Mouse (Mus musculus) liver, embryonic 16.5 days (tissue): ENCODE data around the gene Add2. TPM values are rescaled to one million over a fixed set of nuclear protein-coding genes. Genes with fewer than 3 reads are reported as not detected.

Experiments used
- ATAC-seq: fragments of 200-750 bp; cut with Nextera tagmentation; 2 replicates; pipeline ENCODE4 v1.8.0; 2017; ENCODE audit warnings: low read depth, mild to moderate bottlenecking, moderate number of reproducible peaks, moderate library complexity
- H3K27ac ChIP-seq: fragments of 300-500 bp; sonication (generic); 2 replicates; pipeline ENCODE4 v1.5.1; 2014; ENCODE audit warnings: mild to moderate bottlenecking, low read length
- H3K27me3 ChIP-seq: fragments of 300-500 bp; sonication (generic); 2 replicates; pipeline ENCODE4 v1.6.1; 2014; ENCODE audit warnings: low read depth, low read length, mixed read lengths; ENCODE audit not compliant: control insufficient read depth, insufficient read depth
- H3K36me3 ChIP-seq: fragments of 300-500 bp; sonication (generic); 2 replicates; pipeline ENCODE4 v1.6.1; 2014; ENCODE audit warnings: mild to moderate bottlenecking; ENCODE audit not compliant: control insufficient read depth, insufficient read depth
- H3K4me1 ChIP-seq: fragments of 300-500 bp; sonication (generic); 2 replicates; pipeline ENCODE4 v1.6.1; 2014; ENCODE audit warnings: low read depth, low read length, mixed read lengths; ENCODE audit not compliant: control insufficient read depth
- H3K4me2 ChIP-seq: fragments of 300-500 bp; sonication (generic); 2 replicates; pipeline ENCODE4 v1.6.1; 2014; ENCODE audit warnings: low read depth, low read length, mixed read lengths
- H3K4me3 ChIP-seq: fragments of 300-500 bp; sonication (generic); 2 replicates; pipeline ENCODE4 v1.5.1; 2014; ENCODE audit warnings: low read depth, mild to moderate bottlenecking, low read length
- H3K9ac ChIP-seq: fragments of 300-500 bp; sonication (generic); 2 replicates; pipeline ENCODE4 v1.6.1; 2014; ENCODE audit warnings: low read depth, low read length
- H3K9me3 ChIP-seq: fragments of 300-500 bp; sonication (generic); replicated peaks from 2 replicates; pipeline ENCODE4 v1.6.1; 2016; ENCODE audit warnings: low read length; ENCODE audit not compliant: control insufficient read depth
- WGBS: fragments of 180-500 bp; shearing (Covaris S2); extraction: QIAGEN DNeasy Blood & Tissue Kit; methylation state at CpG from one replicate; pipeline ENCODE4 v1.1.7; 2014; ENCODE audit not compliant: insufficient replicate concordance; 5-methylcytosine and 5-hydroxymethylcytosine counted together
- polyA plus RNA-seq: library from polyadenylated mRNA; unstranded; fragments of >200 nt; fragmentation: Nextera tagmentation; extraction: Ambion mirVana; gene quantifications from 2 replicates; pipeline ENCODE4 v1.2.1, GENCODE M21; 2015

Add2 gene
- polyA plus RNA-seq, 1 experiment from 2014 or later: 93.6 TPM

DNA sequence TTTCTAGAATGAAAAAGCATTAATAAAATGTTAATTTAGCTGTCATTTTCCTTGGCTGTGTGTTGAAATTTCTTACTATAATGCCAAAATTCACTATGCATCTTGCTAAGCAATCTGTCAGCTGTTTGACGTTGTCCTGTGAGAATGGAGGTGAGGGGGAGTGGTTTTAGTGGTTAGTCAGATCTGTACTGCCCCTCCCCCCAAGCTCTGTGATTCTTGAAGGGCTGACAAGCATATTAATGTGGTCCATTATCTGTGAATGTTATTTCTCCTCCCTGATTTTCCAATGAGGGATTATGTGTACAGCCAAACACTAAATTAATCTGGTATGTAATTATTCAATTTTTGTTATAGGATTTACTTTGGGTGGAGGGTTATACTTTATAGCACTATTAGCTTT is 30.0 kb downstream of the Add2 start:
- H3K9ac ChIP-seq: no peak overlapping the region
- no peaks in the 10 kb centered on the region for H3K9me3 ChIP-seq
- no peaks in the 10 kb centered on the region for H3K36me3 ChIP-seq
- H3K4me3 ChIP-seq: no peak overlapping the region
- H3K27ac ChIP-seq: no peak overlapping the region
- no peak overlapping the region for H3K4me2 ChIP-seq
- 0% methylated on average over 1 of the region's 1 CpGs for WGBS
- ATAC-seq: no peak
- H3K27me3 ChIP-seq: peaks cover 2% of the 10 kb centered on the region; the same call in 1 of the 2 replicates
- peaks cover 4% of the 10 kb centered on the region; the same call in 1 of the 2 replicates for H3K4me1 ChIP-seq

DNA sequence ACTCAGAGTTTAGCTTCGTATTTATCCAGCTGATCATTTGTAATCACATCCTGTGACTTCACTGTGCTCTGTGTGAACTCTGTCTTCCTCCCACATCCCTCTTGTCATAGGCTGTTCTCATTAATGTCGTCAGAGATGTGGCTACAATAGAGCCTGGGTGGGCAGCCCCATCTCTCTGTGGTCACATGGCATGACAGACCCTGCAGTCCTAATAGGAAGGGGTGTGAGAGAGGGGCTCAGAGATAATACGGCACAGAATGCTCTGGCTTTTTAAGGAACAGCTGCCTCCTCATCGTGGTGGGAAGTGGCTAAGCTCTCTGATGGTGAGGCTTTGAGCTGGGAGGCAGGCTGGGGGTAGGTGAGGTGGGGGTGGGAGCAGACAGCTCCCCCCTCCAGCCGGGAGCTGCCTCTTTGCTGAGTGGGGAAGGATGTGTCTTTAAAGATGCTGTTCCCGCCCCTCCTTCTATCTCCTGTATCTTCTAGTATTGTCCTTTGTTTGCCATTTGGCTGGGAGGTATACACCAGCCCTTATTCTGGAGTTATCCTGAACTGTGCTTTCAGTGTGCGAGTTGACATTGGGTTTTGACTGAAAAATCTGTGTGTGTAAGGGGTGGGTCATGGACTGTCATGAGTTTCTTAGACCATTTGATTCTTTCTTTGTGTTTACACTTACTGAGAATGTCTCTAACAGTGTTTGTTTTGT is 30.8 kb downstream of the Add2 start:
- no peaks in the 10 kb centered on the region for H3K36me3 ChIP-seq
- WGBS: 23% methylated on average over 7 of the region's 7 CpGs
- no peaks in the 10 kb centered on the region for H3K4me1 ChIP-seq
- ATAC-seq: no peak
- H3K27me3 ChIP-seq: peaks cover 2% of the 10 kb centered on the region; the same call in 1 of the 2 replicates
- H3K9me3 ChIP-seq: no peaks in the 10 kb centered on the region
- H3K9ac ChIP-seq: no peak overlapping the region
- H3K4me2 ChIP-seq: no peak overlapping the region
- H3K27ac ChIP-seq: no peak overlapping the region
- H3K4me3 ChIP-seq: no peak overlapping the region

DNA sequence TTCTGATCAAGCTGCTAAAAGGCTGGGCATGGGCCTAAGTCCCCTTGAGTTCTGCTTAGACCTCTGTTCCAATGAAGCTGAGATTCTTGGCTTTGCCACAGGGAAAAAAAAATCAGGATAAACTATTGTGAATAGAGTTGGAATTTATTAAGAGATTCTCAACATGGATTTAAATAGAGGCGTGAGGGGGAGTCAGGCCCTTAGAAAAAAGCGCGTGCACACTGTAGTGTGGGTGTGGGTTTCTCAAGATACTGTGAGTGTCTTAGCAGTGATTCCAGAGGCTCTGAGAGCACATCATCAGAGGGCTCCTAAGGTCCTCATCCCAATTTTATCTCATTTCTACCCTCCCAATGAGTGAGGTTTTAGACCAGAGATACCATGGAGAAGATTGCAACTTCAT is 31.7 kb downstream of the Add2 start:
- Histone ChIP-seq H3K27ac (no peak overlapping the region), H3K9me3 (no peaks in the 10 kb centered on the region), H3K4me1 (no peaks in the 10 kb centered on the region), H3K27me3 (peaks cover 2% of the 10 kb centered on the region; the same call in 1 of the 2 replicates), H3K9ac (no peak overlapping the region), H3K4me2 (no peak overlapping the region), H3K36me3 (no peaks in the 10 kb centered on the region), H3K4me3 (no peak overlapping the region)
- no peak for ATAC-seq
- 67% methylated on average over 3 of the region's 3 CpGs for WGBS

DNA sequence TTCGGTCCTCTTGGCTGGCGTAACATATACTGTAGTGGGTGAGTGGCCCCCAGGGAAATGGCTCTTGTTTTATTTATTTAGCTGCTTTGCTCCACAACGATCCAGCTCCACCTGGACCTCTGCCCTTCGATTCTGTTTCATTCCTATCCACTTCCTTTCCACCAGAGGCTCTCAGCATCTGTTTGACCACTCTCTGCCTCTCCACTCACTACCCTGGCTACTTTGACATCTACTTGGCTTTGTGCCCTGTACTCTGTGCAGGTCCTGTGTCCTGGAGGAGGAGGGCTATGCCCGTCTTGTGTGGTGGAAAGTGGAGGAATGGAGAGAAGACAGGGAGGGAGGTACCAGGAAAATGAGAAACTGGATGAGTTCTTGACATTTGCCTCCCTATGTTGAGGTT is 33.7 kb downstream of the Add2 start:
- H3K9me3 ChIP-seq: no peaks in the 10 kb centered on the region
- H3K4me2 ChIP-seq: no peak overlapping the region
- H3K27ac ChIP-seq: no peak overlapping the region
- no peak for ATAC-seq
- no peaks in the 10 kb centered on the region for H3K4me1 ChIP-seq
- H3K4me3 ChIP-seq: no peak overlapping the region
- peaks cover 2% of the 10 kb centered on the region; the same call in 1 of the 2 replicates for H3K27me3 ChIP-seq
- no peak overlapping the region for H3K9ac ChIP-seq
- H3K36me3 ChIP-seq: no peaks in the 10 kb centered on the region
- 60% methylated on average over 5 of the region's 5 CpGs for WGBS

DNA sequence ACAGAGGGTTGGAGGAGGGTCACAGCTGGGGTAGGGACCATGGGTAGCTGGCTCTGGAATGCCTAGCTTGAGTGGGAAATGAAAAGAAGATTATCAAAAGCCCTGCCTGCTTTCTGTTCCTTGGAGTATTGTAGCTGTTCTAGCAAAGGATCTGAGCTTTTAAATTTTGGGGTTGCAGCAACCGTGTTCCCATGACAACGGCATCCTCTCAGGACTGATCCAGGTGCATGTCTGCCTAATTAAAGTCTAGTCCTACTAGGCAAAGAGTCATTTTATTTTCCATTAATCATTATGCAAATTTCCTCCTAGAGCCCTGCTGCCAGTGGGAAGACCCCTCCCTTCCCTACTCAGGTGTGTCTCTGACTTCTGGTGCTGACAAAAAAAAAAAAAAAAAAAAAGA is 34.2 kb downstream of the Add2 start:
- H3K9ac ChIP-seq: no peak overlapping the region
- H3K4me1 ChIP-seq: no peaks in the 10 kb centered on the region
- H3K4me3 ChIP-seq: no peak overlapping the region
- H3K4me2 ChIP-seq: no peak overlapping the region
- no peaks in the 10 kb centered on the region for H3K36me3 ChIP-seq
- ATAC-seq: no peak
- peaks cover 2% of the 10 kb centered on the region; the same call in 1 of the 2 replicates for H3K27me3 ChIP-seq
- 86% methylated on average over 2 of the region's 2 CpGs for WGBS
- H3K27ac ChIP-seq: no peak overlapping the region
- no peaks in the 10 kb centered on the region for H3K9me3 ChIP-seq

DNA sequence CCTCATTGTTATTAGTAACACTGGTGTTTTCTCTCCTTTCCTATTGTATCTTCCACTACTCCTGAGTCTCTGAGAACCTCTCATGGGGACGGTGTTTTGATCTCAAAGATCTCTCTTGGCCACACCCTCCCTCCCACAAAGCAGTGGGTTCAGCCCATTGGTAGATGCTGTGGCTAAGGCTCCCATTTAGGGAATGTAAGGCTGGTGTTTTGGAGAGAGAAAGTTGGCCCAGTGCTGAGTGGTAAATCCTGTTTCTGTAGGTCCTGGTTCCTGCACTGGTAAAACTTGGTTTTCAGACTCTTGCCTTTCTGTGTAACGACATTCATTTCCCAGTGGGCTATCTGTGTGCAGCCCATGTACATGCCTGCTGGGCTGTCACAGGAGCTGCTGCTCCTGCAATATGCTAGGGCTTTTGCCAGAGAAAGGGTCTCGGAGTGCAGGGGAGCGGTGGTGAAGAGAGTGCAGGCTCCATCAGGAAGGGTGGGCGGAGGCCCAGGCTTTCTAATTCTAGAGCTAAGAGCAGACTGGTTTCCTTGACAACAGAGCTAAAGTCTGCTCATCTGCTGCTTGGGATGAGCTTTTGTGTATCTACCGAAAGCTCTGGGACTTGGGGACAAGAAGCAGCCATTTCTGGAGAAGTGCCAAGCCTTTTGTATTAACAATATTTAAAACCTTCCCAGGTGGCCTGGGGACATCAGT is 36.0 kb downstream of the Add2 start:
- no peak for ATAC-seq
- no peaks in the 10 kb centered on the region; the same call in 1 of the 2 replicates for H3K4me1 ChIP-seq
- no peak overlapping the region for H3K27ac ChIP-seq
- H3K9ac ChIP-seq: no peak overlapping the region
- no peak overlapping the region for H3K4me3 ChIP-seq
- 58% methylated on average over 6 of the region's 6 CpGs for WGBS
- H3K4me2 ChIP-seq: no peak overlapping the region
- H3K36me3 ChIP-seq: no peaks in the 10 kb centered on the region
- no peaks in the 10 kb centered on the region for H3K9me3 ChIP-seq
- peaks cover 2% of the 10 kb centered on the region; the same call in 1 of the 2 replicates for H3K27me3 ChIP-seq

DNA sequence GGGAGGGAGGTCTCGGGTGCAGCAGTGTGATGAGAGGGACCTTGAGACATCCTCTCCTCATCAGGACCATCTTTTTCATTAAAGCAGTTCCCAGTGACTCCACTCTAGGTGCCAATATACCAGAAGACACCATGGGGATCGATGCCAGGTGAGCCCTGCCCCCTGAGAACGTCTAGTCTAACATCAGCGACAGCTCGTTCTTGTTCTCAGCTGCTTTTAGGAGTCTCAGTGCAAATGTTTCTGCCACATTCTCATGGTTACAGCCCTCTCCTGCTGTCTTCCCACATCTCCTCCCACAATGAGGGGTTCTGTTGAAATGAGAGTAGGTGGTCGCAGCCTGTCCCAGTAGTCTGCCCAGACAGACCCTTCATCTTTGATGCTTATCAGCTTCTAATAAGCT is 38.2 kb downstream of the Add2 start:
- H3K9me3 ChIP-seq: no peaks in the 10 kb centered on the region
- H3K4me1 ChIP-seq: peaks cover 12% of the 10 kb centered on the region
- WGBS: 73% methylated on average over 6 of the region's 6 CpGs
- peaks cover 2% of the 10 kb centered on the region; the same call in 1 of the 2 replicates for H3K27me3 ChIP-seq
- H3K4me3 ChIP-seq: no peak overlapping the region
- H3K9ac ChIP-seq: no peak overlapping the region
- H3K27ac ChIP-seq: no peak overlapping the region
- H3K36me3 ChIP-seq: no peaks in the 10 kb centered on the region
- ATAC-seq: no peak
- no peak overlapping the region for H3K4me2 ChIP-seq

DNA sequence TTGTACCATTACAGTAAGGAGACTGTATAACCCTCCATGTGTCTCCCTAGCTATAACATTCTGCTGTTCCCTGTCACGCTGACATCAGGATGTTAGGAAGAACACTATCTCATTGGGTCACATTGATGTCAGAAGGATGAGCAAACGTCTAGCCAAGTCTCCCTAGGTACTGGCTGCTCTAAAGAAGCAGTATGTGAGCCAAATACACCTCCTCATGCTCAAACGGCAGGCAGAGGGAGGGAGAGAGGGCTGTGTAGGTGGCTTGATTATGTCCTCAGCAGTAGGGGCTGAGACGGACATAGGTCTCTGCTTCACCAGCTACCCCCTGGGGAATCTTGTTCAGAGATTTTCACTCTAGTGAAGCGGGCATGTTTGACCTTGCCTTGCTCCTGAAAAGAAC is 38.7 kb downstream of the Add2 start:
- WGBS: 51% methylated on average over 5 of the region's 5 CpGs
- Histone ChIP-seq H3K27me3 (peaks cover 2% of the 10 kb centered on the region; the same call in 1 of the 2 replicates), H3K4me2 (no peak overlapping the region), H3K36me3 (no peaks in the 10 kb centered on the region), H3K9ac (no peak overlapping the region), H3K4me1 (peaks cover 15% of the 10 kb centered on the region), H3K9me3 (no peaks in the 10 kb centered on the region), H3K27ac (no peak overlapping the region), H3K4me3 (no peak overlapping the region)
- no peak for ATAC-seq

DNA sequence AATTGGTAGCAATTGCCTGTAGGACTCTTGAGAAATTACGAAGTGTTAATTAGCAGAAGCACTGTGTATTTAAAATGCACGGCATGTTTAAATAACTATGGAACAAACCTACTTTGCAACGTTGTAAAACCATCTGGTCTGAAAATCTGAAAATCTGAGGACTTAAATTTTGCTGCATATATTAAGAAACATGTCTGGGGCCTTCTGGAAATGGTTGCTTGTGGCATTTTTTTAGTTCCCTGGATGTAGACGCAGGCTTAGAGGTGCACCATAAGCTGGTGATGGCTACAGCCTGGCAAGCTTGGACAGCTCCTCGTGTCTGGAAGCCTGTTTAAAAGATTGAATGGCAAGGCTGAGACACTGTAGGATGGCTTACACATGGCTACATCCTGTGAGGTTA is 40.5 kb downstream of the Add2 start:
- H3K36me3 ChIP-seq: no peaks in the 10 kb centered on the region
- no peak overlapping the region for H3K4me2 ChIP-seq
- ATAC-seq: no peak
- no peaks in the 10 kb centered on the region for H3K9me3 ChIP-seq
- no peak overlapping the region for H3K9ac ChIP-seq
- peaks cover 17% of the 10 kb centered on the region for H3K4me1 ChIP-seq
- 67% methylated on average over 5 of the region's 5 CpGs for whole genome bisulfite sequencing
- no peaks in the 10 kb centered on the region; the same call in 1 of the 2 replicates for H3K27me3 ChIP-seq
- H3K4me3 ChIP-seq: no peak overlapping the region
- no peak overlapping the region for H3K27ac ChIP-seq
